Mouse (Mus musculus) CD4-positive, CD25-positive, alpha-beta regulatory T cell, adult 2 months (primary cell): ENCODE results near the gene Serinc3.
"Not testable (repeated sequence)": the region's sequence is repeated elsewhere in the genome, so short reads cannot be mapped to it uniquely, and the experiment has no call there.

Experiments used
- DNase-seq: peaks from one replicate; pipeline ENCODE4 v3.0.0-alpha.2; 2012; ENCODE audit warnings: low read depth, low spot score

The Serinc3 gene

DNA sequence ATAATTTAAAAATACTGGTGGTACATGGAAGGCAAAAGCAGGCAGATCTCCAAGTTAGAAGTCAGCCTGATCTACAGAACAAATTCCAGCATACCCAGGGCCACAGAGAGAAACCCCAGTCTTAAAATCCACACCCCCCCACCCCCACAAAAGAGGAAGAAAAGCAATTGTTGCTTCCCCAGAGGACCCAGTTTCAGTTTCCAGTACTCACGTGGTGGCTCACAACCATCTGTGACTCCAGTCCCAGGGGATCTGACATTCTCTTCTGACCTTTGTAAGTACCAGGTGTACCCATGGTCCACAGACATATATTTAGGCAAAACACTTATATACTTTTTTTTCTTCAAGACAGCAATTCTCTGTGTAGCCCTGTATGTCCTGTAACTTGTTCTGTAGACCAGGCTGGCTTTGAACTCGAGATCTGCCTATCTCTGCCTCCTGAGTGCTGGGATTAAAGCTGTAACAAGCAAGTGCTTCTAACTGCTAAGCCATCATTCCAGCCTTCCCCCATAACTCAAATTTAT lies 17.8 kb upstream of the Serinc3 start:
- no peak for DNase-seq

DNA sequence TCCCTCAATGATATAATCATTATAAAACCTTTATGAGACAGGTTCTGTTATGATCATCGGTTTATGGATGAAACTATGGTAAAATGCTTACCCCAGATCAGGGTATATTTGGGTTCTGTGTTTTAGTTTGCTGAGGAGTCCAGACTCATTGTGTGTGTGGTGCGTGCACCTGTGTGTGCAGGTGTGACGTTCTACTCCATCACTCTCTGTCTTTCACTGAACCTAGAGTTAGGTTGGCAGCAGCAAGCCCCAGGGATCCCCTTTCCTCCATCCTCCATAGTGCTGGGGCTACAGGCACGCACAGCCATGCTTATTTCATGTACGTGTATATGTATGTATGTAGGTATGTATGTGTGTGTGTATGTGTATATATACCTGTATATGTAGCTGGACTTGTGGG lies 17.1 kb upstream of the Serinc3 start:
- no peak for DNase-seq

DNA sequence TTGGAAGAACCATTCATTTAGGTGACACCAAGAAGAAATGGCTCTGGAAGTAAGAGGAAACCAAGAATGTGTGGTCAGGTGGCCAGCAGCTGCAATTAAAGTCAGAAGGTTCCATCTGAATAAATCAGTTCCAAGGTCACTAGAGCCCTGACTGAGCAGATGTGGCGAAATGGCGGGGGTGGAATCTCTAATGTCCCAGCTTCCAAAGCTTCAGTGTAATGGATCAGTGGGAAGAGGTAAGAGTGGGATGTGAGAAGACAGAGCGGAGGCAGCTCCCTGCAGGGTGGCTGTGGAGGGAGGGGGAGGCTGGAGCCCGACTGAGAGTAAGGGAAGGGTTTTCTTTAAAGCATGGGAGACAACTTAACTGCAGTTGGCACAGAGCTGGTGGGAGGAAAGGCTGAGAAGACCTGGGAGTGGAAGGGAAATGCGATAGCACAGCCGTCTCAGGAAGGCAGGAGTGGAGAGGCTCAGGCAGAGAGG lies 16.5 kb upstream of the Serinc3 start:
- DNase-seq = no peak

DNA sequence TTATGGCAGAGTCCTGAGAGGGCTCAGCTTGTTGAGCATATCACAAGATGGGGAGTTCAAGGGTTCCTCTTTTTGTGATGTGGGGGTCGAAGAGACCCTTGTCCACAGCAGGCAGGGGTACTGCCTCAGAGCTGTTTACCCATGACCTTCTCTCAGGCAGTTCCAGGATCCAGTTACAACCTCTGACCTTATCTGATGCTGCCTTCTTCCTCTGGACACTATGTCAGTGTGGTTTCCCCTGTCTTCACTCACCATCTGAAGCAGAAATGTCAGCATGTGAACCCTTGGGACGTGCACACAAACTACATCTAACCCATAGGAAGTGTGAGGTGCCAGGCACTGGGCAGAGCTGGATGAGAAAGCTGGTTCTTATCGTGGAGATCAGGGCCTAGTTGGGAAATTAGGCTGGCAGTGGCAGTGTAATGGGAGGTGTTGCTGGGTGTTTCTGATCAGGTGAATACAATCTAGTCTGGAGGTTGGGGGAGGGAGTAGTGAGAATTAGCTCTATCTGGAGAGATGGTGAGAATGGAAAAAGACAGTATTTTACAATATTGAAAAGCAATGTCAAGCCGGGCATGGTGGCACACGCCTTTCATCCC lies 15.3 kb upstream of the Serinc3 start:
- no peak for DNase-seq

DNA sequence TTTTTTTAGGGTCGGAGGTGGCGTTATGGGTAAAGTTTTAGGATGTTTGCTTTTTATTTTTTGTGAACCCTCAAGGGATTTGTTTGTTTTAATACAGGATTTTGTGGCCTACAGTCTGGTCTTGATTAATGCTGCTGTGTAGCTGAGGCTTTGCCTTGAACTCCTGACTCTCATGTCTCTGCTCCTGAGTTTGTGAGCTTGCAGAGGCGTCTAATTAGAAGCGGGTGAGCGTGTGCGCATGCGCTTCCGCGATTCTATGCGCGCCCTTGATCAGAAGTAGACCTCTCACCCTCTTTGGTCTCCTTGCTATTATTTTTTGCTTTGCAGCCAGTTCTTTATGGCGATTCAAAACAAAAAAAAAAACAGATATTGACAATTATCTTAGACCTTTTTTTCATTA lies 14.5 kb upstream of the Serinc3 start:
- DNase-seq = no peak

DNA sequence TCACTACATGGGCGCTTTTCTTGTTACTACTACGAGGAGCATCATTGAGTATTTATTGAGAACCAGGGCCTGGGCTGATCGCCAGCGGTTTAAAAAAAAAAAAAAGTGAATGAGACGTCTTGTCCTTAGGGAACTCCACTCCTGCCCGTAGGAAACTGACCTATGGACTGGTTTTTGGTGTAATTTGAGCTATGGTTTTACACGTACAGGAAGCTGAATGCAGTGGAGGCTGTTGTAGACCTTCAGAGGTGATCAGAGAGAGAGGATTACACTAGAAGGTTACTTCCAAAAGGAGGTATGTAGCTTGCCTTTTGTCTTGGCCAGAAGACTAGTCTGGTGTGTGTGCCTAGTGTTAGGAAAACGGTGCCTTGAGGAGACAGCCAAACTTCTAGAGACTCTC lies 14.0 kb upstream of the Serinc3 start:
- no peak for DNase-seq

DNA sequence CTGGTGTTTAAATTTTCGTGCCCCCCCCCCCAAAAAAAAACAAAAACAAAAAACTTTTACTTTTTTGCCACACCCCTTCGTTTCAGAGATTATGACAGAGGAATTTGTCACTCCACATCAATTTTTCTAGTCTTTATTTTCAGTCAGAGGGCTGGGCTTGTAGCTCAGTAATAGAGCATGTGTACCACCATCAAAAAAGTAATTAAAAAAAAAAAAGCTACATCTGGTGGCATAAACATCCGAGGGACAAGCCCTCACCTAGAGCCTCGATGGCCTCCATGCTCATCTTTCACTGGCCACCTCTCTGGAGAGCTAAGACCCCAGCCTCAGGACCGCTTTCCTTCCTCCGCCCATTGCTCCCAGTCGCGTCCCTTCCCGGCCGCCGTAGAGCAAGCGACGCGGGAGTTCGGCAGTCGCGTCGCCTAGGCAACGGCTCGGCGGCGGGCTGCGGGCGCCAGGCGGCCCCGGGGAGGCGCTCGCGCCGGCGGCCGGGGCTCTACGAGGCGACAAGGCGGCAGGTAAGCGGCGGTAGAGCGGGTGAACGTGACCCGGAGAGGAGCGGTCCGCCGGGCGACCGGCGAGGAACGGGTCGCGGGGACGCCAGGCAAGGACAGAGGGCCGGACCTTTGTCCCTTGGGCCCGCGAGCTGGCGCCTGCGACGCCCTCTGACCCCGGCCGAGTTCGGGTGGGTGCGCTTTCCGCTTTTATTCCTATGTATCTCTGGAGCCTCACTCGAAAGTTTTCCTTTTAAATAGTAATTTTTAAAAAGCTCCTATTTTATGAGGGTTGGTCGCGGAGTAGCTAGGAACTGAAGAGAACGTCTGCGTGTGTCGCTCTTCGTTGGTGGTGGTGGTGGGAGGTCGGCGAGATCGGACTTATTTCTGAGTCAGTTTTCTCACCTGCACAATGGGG lies 13.3 kb upstream of the Serinc3 start, which contains the start of gene Pkig:
Gene Pkig (plus strand): TSS at position 412 of the 912 bp plus-strand sequence.
- DNase-seq = peak; percentile 90

DNA sequence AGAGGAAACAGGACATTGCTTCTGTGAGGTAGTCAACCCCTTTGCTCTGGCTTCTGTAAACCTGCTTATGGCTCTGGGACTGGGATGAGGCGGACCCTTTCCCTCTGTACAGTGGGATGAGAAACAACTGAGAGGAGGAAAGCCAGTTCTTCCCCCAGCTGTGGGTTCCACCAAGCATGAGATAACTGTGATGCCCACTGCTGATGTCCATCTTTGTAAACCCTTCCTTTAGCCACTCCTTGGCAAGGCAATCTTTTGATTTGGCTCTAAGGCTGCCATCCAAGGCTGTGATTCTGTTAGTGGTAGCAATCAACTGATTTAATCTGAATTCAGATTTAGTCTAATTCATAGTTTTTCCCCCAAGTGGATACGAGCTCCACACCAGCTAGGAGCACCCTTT lies 12.6 kb upstream of the Serinc3 start:
- no peak for DNase-seq

DNA sequence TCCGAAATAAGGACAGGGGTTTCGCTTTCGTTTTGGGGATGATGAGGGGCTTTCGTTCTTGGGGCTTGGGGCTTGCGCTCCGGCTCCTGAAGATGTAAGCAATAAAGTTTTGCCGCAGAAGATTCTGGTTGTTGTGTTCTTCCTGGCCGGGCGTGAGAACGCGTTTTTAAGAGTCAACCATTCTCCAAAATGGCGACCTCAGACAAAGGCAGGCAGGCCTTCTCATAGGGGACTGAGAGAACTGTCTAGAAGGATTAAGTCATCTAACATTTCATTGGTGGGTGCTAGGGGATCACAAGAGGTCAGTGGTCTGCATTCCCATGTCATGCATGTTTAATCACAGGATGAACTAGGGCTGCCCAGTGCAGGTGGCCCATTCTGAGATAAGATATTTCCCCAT lies 10.8 kb upstream of the Serinc3 start:
- not testable (repeated sequence) for DNase-seq

DNA sequence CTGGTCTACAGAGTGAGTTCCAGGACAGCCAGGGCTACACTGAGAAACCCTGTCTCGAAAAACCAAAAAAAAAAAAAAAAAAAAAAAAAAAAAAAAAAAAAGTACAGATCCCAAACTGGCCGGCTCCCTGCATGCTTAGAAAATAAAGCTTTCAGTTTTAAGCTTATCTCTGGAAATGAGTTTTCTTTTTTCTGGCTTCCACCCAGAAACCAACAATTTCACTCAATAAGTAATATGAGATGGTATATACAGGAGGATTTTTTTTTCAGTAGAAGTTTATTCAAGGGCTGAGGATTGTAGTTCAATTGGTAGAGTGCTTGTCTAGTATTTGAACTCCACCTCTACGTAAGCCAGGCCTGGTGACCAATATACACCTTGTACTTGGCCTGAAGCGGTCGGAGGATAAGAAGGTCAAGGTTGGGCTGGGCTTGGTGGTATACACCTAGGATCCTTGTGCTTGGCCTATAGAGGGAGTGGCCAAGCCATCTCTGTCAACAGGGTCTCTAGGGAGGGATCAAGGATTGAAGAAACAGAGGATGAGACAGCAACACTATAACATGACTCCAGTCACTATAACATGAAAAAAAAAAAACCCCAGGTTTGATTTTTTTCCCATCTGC lies 1.6 kb upstream of the Serinc3 start:
- no peak for DNase-seq

DNA sequence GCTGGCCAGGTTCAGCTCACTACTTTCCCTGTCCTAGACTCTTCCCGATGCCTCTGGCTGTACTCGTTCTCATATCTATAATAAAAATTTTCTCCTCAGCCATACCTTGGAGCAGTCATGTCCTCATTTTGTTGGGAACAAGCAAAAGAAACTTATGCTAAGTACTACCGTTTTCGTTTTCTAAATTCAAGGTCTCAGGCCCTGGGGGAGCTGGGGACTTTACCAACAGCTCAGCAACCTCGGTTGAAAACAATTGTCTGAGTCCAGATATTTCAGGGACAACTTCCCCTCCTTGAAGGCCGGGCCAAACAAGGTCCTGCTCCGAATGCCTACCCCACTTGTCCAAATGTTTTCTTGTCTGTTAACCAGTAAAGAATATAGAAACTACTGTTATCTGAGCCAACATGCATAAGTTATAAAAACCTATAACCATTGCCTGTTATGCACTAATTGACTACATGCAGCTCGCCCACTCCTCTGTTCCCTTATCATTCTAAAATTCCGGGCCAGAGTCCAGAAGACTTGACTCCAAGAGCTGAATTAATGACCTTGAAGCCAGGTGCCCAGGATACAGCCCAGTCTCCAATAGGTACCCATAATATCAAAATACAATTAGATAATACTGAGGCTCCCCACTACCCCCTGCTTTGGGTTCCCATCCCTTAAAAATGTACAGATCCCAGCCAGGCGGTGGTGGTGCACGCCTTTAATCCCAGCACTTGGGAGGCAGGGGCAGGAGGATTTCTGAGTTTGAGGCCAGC lies 949 bp upstream of the Serinc3 start:
- DNase-seq = no peak

DNA sequence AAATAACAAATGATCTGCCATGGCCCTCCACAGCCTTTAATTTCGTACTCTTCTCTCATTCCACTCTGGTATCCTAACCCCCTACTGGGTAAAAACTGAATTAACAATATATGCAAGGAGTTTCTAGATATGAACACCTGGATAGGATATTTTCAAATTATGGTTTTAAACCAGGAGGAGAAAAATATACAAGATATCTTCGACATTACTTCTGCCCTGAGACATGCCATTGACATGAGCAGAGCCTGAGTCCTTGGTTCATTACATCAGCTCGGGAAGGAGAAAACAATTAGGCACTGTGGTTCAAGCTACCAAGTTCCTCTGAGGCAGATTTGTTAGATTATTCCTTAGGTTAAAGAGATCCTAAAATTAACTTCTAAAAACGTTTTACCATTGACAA lies 884 bp downstream of the Serinc3 start:
- DNase-seq = peak; percentile 56

DNA sequence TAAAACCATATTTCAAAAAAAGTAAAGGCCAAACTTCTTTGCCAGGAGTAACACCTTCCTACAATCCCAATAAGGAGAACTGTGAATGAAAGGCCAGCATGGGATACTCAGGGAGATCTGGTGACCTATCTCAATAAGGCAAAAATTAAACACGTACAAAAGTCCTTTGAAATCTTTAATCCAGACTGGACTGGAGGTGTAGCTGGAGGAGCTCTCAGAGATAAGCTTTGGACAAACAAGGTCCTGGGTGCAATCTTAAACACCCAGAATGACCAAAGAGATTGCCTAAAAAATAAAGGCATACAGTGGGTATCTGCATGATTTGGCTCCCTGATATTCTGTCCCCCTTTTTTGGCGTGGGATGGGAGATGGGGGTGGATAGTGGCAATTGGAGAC lies 1.4 kb downstream of the Serinc3 start:
- no peak for DNase-seq

DNA sequence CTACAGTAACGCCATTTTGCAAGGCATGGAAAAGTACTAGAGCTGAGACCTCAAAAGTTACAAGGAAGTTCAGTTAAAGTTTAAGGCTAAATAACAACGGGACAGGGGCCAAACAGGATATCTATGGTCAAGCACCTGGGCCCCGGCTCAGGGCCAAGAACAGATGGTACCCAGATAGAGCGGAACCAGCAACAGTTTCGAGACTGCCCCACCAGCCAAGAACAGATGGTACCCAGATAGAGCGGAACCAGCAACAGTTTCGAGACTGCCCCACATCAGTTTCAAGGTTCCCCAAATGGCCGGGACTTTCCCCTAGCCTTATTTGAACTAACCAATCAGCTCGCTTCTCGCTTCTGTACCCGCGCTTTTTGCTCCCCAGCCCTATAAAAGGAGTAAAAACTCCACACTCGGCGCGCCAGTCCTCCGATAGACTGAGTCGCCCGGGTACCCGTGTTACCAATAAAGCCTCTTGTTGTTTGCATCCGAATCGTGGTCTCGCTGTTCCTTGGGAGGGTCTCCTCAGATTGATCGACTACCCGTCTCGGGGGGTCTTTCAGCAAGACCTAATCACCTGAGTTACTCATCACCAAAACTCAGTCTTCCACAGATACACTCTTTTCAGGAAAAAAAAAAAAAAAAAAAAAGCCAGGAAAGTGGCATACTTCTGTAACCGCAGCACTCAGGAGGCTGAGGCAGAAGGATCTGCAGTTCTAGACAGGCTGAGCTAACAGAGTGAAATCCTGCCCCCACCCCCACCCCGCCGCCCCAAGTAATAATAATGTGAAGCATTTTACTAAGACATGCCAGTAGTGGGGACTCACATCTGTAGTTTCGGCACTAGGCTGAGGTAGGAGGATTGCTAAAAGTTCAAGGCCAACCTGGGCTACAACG lies 2.0 kb downstream of the Serinc3 start:
- peak; percentile 91 for DNase-seq

DNA sequence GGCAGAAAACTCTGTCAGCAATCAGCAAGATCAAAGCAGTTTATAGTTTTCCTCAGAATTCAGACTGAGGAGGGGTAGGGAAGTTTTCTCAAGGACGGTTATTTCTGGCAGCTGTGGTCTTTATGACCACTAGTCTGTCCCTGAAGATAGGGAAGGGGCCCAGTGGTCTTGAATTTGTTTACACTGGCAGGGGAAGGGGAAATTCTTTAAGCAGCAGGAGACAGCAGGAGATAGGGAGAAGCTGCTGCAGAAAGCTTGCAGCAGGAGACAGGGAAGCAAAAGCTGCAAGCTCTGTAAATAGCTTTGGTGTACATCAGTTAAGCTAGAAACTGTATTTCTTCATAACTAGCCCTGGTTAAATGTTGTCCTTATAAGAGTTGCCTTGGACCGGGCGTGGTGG lies 3.2 kb downstream of the Serinc3 start:
- no peak for DNase-seq

DNA sequence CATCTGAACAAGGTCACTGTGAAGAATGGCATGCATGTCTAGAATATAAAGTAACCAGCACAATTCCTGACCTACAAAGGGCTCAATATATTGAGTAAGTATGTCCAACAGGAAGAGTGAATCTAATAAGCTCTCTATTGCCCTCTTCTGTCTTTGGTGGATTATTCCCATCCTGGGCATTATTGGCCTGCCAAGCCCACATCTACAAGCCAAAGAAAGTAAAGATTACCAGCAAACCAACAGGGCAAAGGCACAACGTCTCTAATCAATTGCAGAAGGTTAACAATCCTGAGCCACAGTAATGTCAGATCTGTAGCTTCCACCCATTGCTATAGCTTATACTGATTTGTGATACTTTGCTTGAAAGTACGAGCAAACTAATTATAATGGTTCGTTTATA lies 4.4 kb downstream of the Serinc3 start:
- peak; percentile 37 for DNase-seq

DNA sequence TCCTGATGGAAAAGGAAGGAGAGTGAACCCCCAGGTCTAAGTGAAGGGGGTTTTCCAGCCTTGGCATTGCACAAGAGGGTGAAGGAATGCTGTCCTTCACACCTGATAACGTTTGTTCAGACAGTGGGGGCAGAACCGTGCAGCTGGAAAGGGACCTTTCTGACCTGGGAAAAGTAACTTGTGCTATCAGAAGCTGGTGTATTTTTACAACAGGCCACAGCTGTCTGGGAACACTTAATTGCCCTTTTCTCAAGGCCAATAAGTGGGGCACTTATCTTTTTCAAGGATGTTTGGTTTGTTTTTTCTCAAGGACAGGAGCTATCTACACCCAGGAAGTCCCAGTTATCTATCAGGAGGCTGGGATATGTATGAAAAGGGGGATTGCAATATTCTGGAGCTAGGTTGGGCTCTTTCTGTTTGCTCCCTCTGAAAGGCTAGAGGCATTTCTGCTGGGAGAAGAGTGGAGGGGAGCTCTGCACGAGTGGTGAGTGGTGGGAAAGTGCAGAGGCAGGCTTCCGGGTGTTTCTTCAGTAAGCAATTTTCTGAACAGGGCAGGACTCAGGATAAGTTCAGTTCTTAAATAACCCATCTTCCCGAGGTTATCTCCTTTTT lies 7.2 kb downstream of the Serinc3 start:
- no peak for DNase-seq

DNA sequence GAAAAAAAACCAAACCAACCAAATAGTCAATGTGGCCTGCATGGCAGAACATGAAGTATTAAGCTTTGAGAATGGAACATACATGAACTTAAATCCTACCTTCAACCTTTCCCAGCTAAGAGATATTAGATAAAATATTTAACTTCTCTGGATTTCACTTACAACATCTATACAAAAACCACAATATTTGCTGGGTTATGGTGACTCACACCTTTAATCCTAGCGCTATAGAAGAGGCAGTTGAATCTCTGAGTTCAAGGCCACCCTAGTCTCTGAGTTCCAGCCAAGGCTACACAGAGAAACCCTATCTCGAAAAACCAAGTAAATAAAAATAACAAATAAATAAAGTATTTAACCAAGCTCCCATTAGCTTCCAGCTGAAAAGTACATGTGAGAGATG lies 8.9 kb downstream of the Serinc3 start:
- DNase-seq = no peak

DNA sequence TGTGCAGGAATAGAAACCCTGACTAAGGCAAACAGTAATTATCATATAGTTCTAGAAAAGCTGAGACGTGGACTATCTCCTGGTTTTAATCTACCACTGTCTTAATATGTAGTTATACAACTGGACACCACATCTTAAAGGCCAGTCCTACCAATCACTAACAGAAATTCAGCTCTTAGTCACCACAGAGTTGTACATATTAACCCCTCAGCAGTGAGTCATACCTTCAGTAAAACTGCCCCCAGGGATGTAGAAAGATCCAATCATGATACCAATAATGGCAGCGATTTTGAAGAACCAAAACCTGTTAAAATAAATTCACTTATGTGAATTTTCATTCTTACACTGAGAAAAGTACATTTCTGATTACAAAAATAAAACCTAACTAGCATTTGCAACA lies 10.7 kb downstream of the Serinc3 start:
- no peak for DNase-seq

DNA sequence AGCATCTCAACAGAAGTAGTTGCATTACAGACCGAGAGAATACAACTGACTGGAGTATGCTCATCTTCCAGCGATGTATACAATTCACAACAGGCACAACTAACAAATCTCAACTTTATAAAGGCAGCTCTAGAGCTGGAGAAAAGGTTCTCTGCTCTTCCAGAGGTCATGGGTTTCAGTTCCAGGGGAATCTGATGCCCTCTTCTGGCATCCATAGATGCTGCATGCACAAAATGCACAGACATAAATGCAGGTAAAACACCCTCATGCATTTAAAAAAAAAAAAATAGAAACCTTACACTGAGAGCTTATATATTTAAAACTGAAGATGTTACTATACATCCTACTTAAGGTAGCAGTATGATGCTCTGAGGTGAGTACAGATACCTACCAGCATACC lies 13.2 kb downstream of the Serinc3 start:
- no peak for DNase-seq
